Mouse (Mus musculus): ENCODE results near the gene Kcnk1. TPM values are rescaled to one million over a fixed set of nuclear protein-coding genes. Genes with fewer than 3 reads are reported as not detected.

Gene Kcnk1
- polyA plus RNA-seq, 1 experiment from 2014 or later = 14.3 TPM

- DNase-seq (no peak), ATAC-seq (ENCODE audit: low FRiP score, low TSS enrichment) (no peak)
- no peak overlapping the region for H3K4me3 ChIP-seq (replicated peaks; ENCODE audit: low read depth, low read length)
- no peak overlapping the region for H3K27ac ChIP-seq (replicated peaks; ENCODE audit: low read depth, low read length)
- no peaks in the 10 kb centered on the region for H3K27me3 ChIP-seq (ENCODE audit: control insufficient read depth, insufficient read depth, low read length)
- H3K36me3 ChIP-seq (ENCODE audit: control insufficient read depth, insufficient read depth, low read length) = no peaks in the 10 kb centered on the region
- no peak overlapping the region for H3K9ac ChIP-seq (replicated peaks; ENCODE audit: low read length)
- WGBS = 85% methylated on average over 3 of the region's 3 CpGs
- no peak overlapping the region for H3K4me2 ChIP-seq (ENCODE audit: low read length)
- H3K4me1 ChIP-seq (ENCODE audit: control insufficient read depth, insufficient read depth, low read length) = no peaks in the 10 kb centered on the region
- no peaks in the 10 kb centered on the region for H3K9me3 ChIP-seq (ENCODE audit: control insufficient read depth, low read length)
Measured at GRCm38 (mm10) chr8:126023706-126024305, 28.8 kb downstream of the Kcnk1 start.

- Histone ChIP-seq H3K4me3 (replicated peaks; ENCODE audit: low read depth, low read length) (no peak overlapping the region), H3K27ac (replicated peaks; ENCODE audit: low read depth, low read length) (no peak overlapping the region), H3K9me3 (ENCODE audit: control insufficient read depth, low read length) (no peaks in the 10 kb centered on the region), H3K27me3 (ENCODE audit: control insufficient read depth, insufficient read depth, low read length) (no peaks in the 10 kb centered on the region), H3K36me3 (ENCODE audit: control insufficient read depth, insufficient read depth, low read length) (no peaks in the 10 kb centered on the region), H3K4me2 (ENCODE audit: low read length) (no peak overlapping the region), H3K9ac (replicated peaks; ENCODE audit: low read length) (no peak overlapping the region), H3K4me1 (ENCODE audit: control insufficient read depth, insufficient read depth, low read length) (no peaks in the 10 kb centered on the region)
- DNase-seq (no peak), ATAC-seq (ENCODE audit: low FRiP score, low TSS enrichment) (no peak)
- 95% methylated on average over 16 of the region's 16 CpGs for WGBS
Measured at GRCm38 (mm10) chr8:126024891-126025290, 29.9 kb downstream of the Kcnk1 start.

- no peak overlapping the region for H3K4me2 ChIP-seq (ENCODE audit: low read length)
- no peak for ATAC-seq (ENCODE audit: low FRiP score, low TSS enrichment)
- no peaks in the 10 kb centered on the region for H3K9me3 ChIP-seq (ENCODE audit: control insufficient read depth, low read length)
- H3K4me1 ChIP-seq (ENCODE audit: control insufficient read depth, insufficient read depth, low read length) = no peaks in the 10 kb centered on the region
- no peaks in the 10 kb centered on the region for H3K36me3 ChIP-seq (ENCODE audit: control insufficient read depth, insufficient read depth, low read length)
- H3K9ac ChIP-seq (replicated peaks; ENCODE audit: low read length) = no peak overlapping the region
- 92% methylated on average over 9 of the region's 9 CpGs for WGBS
- DNase-seq = no peak
- no peak overlapping the region for H3K4me3 ChIP-seq (replicated peaks; ENCODE audit: low read depth, low read length)
- H3K27me3 ChIP-seq (ENCODE audit: control insufficient read depth, insufficient read depth, low read length) = no peaks in the 10 kb centered on the region
- H3K27ac ChIP-seq (replicated peaks; ENCODE audit: low read depth, low read length) = no peak overlapping the region
Measured at GRCm38 (mm10) chr8:126026121-126026520, 31.2 kb downstream of the Kcnk1 start.

GRCm38 (mm10) chr8:126026584-126026983 lies 31.6 kb downstream of the Kcnk1 start:
- Histone ChIP-seq H3K9me3 (ENCODE audit: control insufficient read depth, low read length) (no peaks in the 10 kb centered on the region), H3K36me3 (ENCODE audit: control insufficient read depth, insufficient read depth, low read length) (no peaks in the 10 kb centered on the region), H3K4me1 (ENCODE audit: control insufficient read depth, insufficient read depth, low read length) (no peaks in the 10 kb centered on the region), H3K27ac (replicated peaks; ENCODE audit: low read depth, low read length) (no peak overlapping the region), H3K4me3 (replicated peaks; ENCODE audit: low read depth, low read length) (no peak overlapping the region), H3K4me2 (ENCODE audit: low read length) (no peak overlapping the region), H3K27me3 (ENCODE audit: control insufficient read depth, insufficient read depth, low read length) (no peaks in the 10 kb centered on the region), H3K9ac (replicated peaks; ENCODE audit: low read length) (no peak overlapping the region)
- ATAC-seq (ENCODE audit: low FRiP score, low TSS enrichment) (no peak), DNase-seq (no peak)
- 76% methylated on average over 9 of the region's 9 CpGs for WGBS

GRCm38 (mm10) chr8:126027486-126027885 lies 32.5 kb downstream of the Kcnk1 start:
- 91% methylated on average over 6 of the region's 6 CpGs for WGBS

GRCm38 (mm10) chr8:126028941-126029340 lies 34.0 kb downstream of the Kcnk1 start:
- 68% methylated on average over 6 of the region's 6 CpGs for WGBS
- no peak overlapping the region for H3K27ac ChIP-seq (replicated peaks; ENCODE audit: low read depth, low read length)
- ATAC-seq (ENCODE audit: low FRiP score, low TSS enrichment) (no peak), DNase-seq (no peak)
- no peak overlapping the region for H3K9ac ChIP-seq (replicated peaks; ENCODE audit: low read length)
- no peaks in the 10 kb centered on the region for H3K4me1 ChIP-seq (ENCODE audit: control insufficient read depth, insufficient read depth, low read length)
- no peaks in the 10 kb centered on the region for H3K36me3 ChIP-seq (ENCODE audit: control insufficient read depth, insufficient read depth, low read length)
- no peaks in the 10 kb centered on the region for H3K9me3 ChIP-seq (ENCODE audit: control insufficient read depth, low read length)
- no peak overlapping the region for H3K4me2 ChIP-seq (ENCODE audit: low read length)
- no peaks in the 10 kb centered on the region for H3K27me3 ChIP-seq (ENCODE audit: control insufficient read depth, insufficient read depth, low read length)
- no peak overlapping the region for H3K4me3 ChIP-seq (replicated peaks; ENCODE audit: low read depth, low read length)

More at GRCm38 (mm10) chr8:126027486-126027885, 32.5 kb downstream of the Kcnk1 start:
- no peak for DNase-seq
- no peaks in the 10 kb centered on the region for H3K9me3 ChIP-seq (ENCODE audit: control insufficient read depth, low read length)
- H3K36me3 ChIP-seq (ENCODE audit: control insufficient read depth, insufficient read depth, low read length) = no peaks in the 10 kb centered on the region
- no peaks in the 10 kb centered on the region for H3K4me1 ChIP-seq (ENCODE audit: control insufficient read depth, insufficient read depth, low read length)
- H3K4me2 ChIP-seq (ENCODE audit: low read length) = no peak overlapping the region
- H3K4me3 ChIP-seq (replicated peaks; ENCODE audit: low read depth, low read length) = no peak overlapping the region
- no peaks in the 10 kb centered on the region for H3K27me3 ChIP-seq (ENCODE audit: control insufficient read depth, insufficient read depth, low read length)
- no peak overlapping the region for H3K9ac ChIP-seq (replicated peaks; ENCODE audit: low read length)
- H3K27ac ChIP-seq (replicated peaks; ENCODE audit: low read depth, low read length) = no peak overlapping the region
- no peak for ATAC-seq (ENCODE audit: low FRiP score, low TSS enrichment)

GRCm38 (mm10) chr8:126032776-126033175 lies 37.8 kb downstream of the Kcnk1 start:
- WGBS = 72% methylated on average over 6 of the region's 6 CpGs
- H3K4me3 ChIP-seq (replicated peaks; ENCODE audit: low read depth, low read length) = no peak overlapping the region
- H3K27me3 ChIP-seq (ENCODE audit: control insufficient read depth, insufficient read depth, low read length) = no peaks in the 10 kb centered on the region
- no peak for ATAC-seq (ENCODE audit: low FRiP score, low TSS enrichment)
- DNase-seq = no peak
- H3K4me1 ChIP-seq (ENCODE audit: control insufficient read depth, insufficient read depth, low read length) = no peaks in the 10 kb centered on the region
- no peaks in the 10 kb centered on the region for H3K36me3 ChIP-seq (ENCODE audit: control insufficient read depth, insufficient read depth, low read length)
- H3K27ac ChIP-seq (replicated peaks; ENCODE audit: low read depth, low read length) = no peak overlapping the region
- H3K9ac ChIP-seq (replicated peaks; ENCODE audit: low read length) = no peak overlapping the region
- H3K9me3 ChIP-seq (ENCODE audit: control insufficient read depth, low read length) = no peaks in the 10 kb centered on the region
- H3K4me2 ChIP-seq (ENCODE audit: low read length) = no peak overlapping the region

GRCm38 (mm10) chr8:126035046-126035445 lies 40.1 kb downstream of the Kcnk1 start:
- H3K27me3 ChIP-seq (ENCODE audit: control insufficient read depth, insufficient read depth, low read length) = no peaks in the 10 kb centered on the region
- no peak overlapping the region for H3K4me2 ChIP-seq (ENCODE audit: low read length)
- ATAC-seq (ENCODE audit: low FRiP score, low TSS enrichment) = no peak
- no peaks in the 10 kb centered on the region for H3K9me3 ChIP-seq (ENCODE audit: control insufficient read depth, low read length)
- WGBS = 86% methylated on average over 4 of the region's 4 CpGs
- no peak for DNase-seq
- H3K4me3 ChIP-seq (replicated peaks; ENCODE audit: low read depth, low read length) = no peak overlapping the region
- no peaks in the 10 kb centered on the region for H3K36me3 ChIP-seq (ENCODE audit: control insufficient read depth, insufficient read depth, low read length)
- no peak overlapping the region for H3K9ac ChIP-seq (replicated peaks; ENCODE audit: low read length)
- no peaks in the 10 kb centered on the region for H3K4me1 ChIP-seq (ENCODE audit: control insufficient read depth, insufficient read depth, low read length)
- no peak overlapping the region for H3K27ac ChIP-seq (replicated peaks; ENCODE audit: low read depth, low read length)

- no peak for DNase-seq
- H3K36me3 ChIP-seq (ENCODE audit: control insufficient read depth, insufficient read depth, low read length) = no peaks in the 10 kb centered on the region
- H3K4me2 ChIP-seq (ENCODE audit: low read length) = no peak overlapping the region
- no peaks in the 10 kb centered on the region for H3K27me3 ChIP-seq (ENCODE audit: control insufficient read depth, insufficient read depth, low read length)
- no peak for ATAC-seq (ENCODE audit: low FRiP score, low TSS enrichment)
- H3K9me3 ChIP-seq (ENCODE audit: control insufficient read depth, low read length) = no peaks in the 10 kb centered on the region
- H3K4me1 ChIP-seq (ENCODE audit: control insufficient read depth, insufficient read depth, low read length) = no peaks in the 10 kb centered on the region
- H3K4me3 ChIP-seq (replicated peaks; ENCODE audit: low read depth, low read length) = no peak overlapping the region
- H3K9ac ChIP-seq (replicated peaks; ENCODE audit: low read length) = no peak overlapping the region
- no peak overlapping the region for H3K27ac ChIP-seq (replicated peaks; ENCODE audit: low read depth, low read length)
- WGBS = 87% methylated on average over 5 of the region's 5 CpGs
Measured at GRCm38 (mm10) chr8:126036340-126036739, 41.4 kb downstream of the Kcnk1 start.

Measured in midbrain, embryonic 14.5 days (tissue).